Mouse (Mus musculus): ENCODE results near the gene Gm4881.

Gm4881 gene

DNA sequence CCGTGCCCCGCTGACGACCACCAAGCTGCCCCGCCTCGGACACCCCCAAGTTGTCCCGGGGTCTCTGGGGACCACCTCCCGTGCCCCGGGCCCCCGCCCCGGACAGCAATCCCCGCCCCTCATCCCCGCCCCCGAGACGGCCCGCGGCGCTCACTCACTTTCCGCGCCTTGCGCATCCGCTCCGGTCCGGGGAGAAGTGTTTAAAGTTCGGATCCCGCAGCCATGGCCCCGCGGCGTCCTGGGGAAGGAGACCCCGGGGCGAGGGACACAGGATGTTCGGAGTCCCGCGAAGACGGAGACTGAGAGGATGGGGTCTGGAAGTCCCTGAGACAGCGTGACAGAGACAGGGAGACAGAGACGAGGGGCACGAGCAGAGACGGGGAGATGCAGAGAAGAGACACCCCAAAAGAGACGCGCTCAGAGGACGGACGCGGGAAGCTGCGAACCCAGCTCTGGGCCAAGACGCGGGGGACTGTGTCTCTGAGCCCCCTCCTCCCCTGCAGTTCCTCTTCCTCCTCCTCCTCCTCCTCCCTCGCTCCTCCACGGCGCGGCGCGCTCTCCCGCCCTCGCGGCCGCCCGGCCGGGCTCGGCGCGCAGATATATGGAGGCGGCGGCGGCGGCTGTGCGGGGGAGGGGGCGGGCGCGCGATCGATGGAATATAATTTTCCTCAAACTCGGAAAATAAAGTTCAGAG, at the start of gene Gm4881:
Gene Gm4881 (minus strand): TSS at position 238 of the 694 bp plus-strand sequence.
- no peak for DNase-seq (ENCODE audit: low spot score)

GRCm38 (mm10) chr7:24993081-24993480, 48.8 kb upstream of the Gm4881 start:
- DNase-seq (ENCODE audit: low spot score): no peak

- no peak for DNase-seq (ENCODE audit: low spot score)
These were observed 46.2 kb upstream of the Gm4881 start for GRCm38 (mm10) chr7:24990478-24990877.

GRCm38 (mm10) chr7:24987941-24988340, 43.6 kb upstream of the Gm4881 start:
- no peak for DNase-seq (ENCODE audit: low spot score)

DNA sequence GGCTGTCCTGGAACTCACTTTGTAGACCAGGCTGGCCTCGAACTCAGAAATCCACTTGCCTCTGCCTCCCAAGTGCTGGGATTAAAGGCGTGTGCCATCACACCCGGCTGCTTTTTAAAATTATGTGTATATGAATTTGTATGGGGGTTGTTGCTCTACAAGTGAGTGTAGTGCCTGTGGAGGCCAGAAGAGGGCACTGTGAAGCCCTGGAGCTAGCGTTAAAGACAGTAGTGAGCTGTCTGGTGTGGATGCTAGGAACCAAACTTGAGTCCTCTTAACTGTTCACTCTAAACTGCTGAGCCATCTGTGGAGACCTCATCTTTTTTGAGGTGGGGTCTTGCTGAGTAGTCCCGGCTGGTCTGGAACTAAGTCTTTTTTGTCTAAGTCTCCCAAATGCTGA, 41.5 kb upstream of the Gm4881 start:
- DNase-seq (ENCODE audit: low spot score): no peak

- DNase-seq (ENCODE audit: low spot score): no peak
These were observed 40.0 kb upstream of the Gm4881 start for GRCm38 (mm10) chr7:24984307-24984706.

DNA sequence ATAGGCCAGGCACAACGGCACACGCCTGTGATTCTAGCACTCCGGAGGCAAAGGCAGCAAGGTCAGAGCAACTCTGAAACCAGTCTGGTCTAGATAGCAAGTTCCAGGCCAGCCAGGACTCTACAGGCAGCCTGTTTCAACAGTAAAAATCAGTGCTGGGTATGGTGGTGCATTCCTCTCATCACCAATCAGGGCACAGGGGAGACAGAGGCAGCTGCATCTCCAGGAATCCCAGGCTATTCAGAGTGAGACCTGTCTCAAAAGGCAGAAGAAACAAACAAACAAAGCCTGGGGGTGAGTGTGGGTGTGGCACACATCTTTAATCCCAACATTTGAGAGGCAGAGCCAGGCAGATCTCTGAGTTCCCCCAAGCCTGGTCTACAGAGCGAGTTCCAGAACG, 39.1 kb upstream of the Gm4881 start:
- no peak for DNase-seq (ENCODE audit: low spot score)

DNA sequence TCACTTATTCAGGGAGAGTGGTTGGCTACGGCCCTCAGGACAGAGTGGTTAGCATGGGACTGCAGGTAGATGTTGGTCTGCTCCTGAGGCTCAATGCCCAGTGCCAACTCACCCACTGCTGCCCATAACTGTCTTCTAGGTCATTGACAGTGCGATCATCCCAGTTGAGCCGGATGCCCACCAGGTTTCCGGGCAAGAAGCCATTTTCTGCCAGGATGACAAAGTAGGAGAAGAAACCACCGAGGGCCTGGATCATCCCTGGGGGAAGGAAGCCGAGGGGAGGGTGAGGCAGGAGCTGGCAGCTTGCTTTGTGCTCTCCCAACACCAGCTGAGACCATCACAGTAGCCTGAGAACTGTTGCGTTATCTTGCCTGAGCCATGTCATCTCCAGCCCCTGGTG, 36.1 kb upstream of the Gm4881 start:
- DNase-seq (ENCODE audit: low spot score): no peak

GRCm38 (mm10) chr7:24978781-24979180, 34.5 kb upstream of the Gm4881 start:
- DNase-seq (ENCODE audit: low spot score): no peak

DNA sequence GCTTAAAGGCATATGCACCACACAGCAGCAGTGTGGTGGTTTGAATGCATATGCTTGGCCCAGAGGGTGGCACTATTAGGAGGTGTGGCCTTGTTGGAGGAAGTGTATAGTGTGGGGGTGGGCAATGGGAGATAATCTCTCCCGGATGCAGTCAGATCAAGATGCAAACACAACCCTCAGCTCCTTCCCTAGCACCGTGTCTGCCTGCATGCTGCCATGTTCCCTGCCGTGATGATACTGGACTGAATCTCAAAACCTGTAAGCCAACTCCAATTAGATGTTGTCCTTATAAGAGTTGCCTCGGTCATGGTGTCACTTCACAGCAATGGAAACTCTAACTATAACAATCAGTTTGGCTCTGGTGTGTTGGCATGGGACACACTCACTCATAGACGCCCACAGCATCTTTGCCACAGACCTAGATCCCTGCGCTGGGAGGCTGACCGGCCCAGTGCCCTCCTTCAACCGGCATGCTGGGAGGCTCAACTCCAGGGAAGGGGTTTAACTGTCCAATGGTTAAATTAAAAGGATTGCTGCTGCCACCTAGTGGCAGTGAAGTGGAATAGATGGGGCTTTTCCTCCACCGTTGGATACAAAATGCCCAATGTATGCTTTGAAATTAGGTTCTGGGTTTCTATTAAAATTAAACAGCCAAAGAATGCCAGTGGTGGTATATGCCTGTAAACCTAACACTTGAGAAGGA, 30.8 kb upstream of the Gm4881 start:
- DNase-seq (ENCODE audit: low spot score): no peak

- DNase-seq (ENCODE audit: low spot score): no peak
These were observed 29.6 kb upstream of the Gm4881 start for GRCm38 (mm10) chr7:24973902-24974301.

DNA sequence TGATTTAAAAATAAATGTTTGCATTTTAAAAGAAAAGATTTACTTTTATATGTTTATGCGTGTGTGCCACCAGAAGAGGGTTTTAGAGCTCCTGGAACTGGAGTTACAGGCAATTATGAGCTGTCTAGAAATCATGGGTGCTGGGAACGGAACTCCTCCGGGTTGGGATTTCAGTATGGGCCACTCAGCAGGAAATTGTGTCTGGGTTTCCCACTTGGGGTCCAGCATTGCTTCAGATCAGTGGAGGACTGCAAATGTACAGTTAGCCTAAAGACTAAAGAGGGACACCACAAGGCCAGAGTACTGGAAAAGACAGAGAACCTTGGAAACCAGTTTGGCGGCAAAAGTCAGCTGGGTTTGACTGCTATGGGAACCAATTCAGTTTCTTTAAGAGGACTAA, 28.9 kb upstream of the Gm4881 start:
- DNase-seq (ENCODE audit: low spot score): no peak

- peak; percentile 61 for DNase-seq (ENCODE audit: low spot score)
These were observed 27.9 kb upstream of the Gm4881 start, which contains the start of gene Rabac1 for GRCm38 (mm10) chr7:24971972-24972893. Gene Rabac1, minus strand, starts transcription at chr7:24972754.

- DNase-seq (ENCODE audit: low spot score): no peak
These were observed 27.1 kb upstream of the Gm4881 start for GRCm38 (mm10) chr7:24971261-24971971.

DNA sequence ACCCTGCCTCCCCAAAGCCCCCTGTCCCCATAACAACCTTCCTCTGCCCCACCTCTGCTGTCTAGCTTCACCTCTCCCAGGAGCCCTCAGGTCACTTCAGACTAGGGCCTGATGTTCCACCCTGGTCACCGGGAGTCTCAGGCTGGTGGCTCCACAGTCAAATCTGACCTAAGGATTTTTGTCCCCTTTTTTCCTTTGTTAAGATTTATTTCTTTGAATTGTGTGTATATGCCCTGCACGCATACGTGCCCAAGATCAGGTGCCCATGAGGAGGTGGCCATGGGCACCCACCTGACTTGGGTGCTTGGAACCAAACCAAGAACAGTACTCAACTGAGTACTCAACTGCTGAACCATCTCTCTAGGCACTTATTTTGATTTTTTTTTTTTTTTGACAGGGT, 26.0 kb upstream of the Gm4881 start:
- DNase-seq (ENCODE audit: low spot score): no peak

- DNase-seq (ENCODE audit: low spot score): no peak
These were observed 25.5 kb upstream of the Gm4881 start for GRCm38 (mm10) chr7:24969805-24970204.

- DNase-seq (ENCODE audit: low spot score): no peak
These were observed 24.2 kb upstream of the Gm4881 start for GRCm38 (mm10) chr7:24968463-24968862.

- DNase-seq (ENCODE audit: low spot score): no peak
These were observed 23.7 kb upstream of the Gm4881 start for GRCm38 (mm10) chr7:24967966-24968365.

DNA sequence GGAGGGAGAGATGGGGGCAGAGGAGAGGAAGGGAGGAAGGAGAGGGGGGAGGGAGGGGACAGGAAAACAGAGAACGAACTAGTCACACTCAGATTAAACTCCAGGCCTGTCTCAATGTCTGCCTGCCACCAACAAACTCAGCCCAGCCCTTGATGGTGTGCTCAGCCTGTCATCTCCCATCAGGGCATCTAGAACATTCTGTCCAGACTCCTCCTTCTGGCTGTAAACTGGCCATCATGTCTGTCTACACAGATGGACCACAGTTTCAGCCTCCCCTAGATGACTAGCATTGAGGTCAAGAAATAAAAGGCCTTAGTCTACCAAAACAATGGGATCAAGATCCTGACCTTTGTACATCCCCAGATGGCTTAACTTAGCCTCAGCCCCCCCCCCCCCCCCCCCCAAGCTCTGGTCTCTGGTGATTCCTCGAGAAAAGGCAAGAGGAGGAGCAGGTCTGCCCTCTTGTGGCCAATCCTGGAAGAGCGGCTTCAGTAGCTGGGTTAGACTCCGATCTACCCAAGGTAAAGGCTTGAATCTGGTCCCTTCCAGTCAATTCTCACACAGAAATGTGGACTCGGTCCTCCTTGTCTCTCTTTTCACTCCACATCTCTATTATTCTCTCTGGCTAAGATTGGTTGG, 20.7 kb upstream of the Gm4881 start:
- no peak for DNase-seq (ENCODE audit: low spot score)

DNA sequence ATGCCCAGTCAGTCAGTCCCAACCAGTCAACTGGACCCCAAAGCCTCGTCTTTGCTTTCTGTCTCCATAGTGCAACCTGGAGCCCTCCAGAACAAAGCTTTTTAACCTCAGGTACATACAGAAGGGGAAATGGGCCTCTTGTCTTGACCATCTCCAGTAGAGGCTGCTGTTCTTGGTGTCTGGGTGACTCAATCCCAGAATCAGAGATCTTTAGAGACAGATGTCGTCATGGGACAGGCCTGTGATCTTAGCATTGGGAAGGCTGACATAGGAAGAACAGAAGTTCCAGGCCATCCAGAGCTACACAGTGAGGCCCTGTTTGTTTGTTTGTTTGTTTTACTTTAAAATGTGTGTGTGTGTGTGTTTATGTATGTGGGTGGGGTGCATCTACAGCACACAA, 20.0 kb upstream of the Gm4881 start:
- DNase-seq (ENCODE audit: low spot score): no peak

GRCm38 (mm10) chr7:24955226-24955625, 10.9 kb upstream of the Gm4881 start:
- DNase-seq (ENCODE audit: low spot score): no peak

Measured in urinary bladder, postnatal 10 days (tissue).